Mouse (Mus musculus) intestine, postnatal 0 days (tissue): Measurements from ENCODE around the gene Vgll4. TPM values are rescaled to one million over a fixed set of nuclear protein-coding genes. Genes with fewer than 3 reads are reported as not detected.
A peak's percentile ranks its signal among the peaks of the same experiment; 100 is the strongest.

ENCODE experiments used
- ATAC-seq: fragments of 200-750 bp; cut with Nextera tagmentation; 2 replicates; pipeline ENCODE4 v1.8.0; 2017; ENCODE audit warnings: mild to moderate bottlenecking, moderate TSS enrichment, moderate library complexity
- H3K27ac ChIP-seq: fragments of 300-500 bp; sonication (generic); 2 replicates; pipeline ENCODE4 v1.5.1; 2014; ENCODE audit warnings: mild to moderate bottlenecking, low read depth, low read length, moderate library complexity
- H3K27me3 ChIP-seq: fragments of 300-500 bp; sonication (generic); replicated peaks from 2 replicates; pipeline ENCODE4 v1.6.1; 2014; ENCODE audit warnings: low read length, mixed read lengths; ENCODE audit not compliant: control insufficient read depth, insufficient read depth
- H3K36me3 ChIP-seq: fragments of 300-500 bp; sonication (generic); 2 replicates; pipeline ENCODE4 v1.6.1; 2014; ENCODE audit warnings: mild to moderate bottlenecking, moderate library complexity; ENCODE audit not compliant: control insufficient read depth, insufficient read depth
- H3K4me1 ChIP-seq: fragments of 300-500 bp; sonication (generic); replicated peaks from 2 replicates; pipeline ENCODE4 v1.6.1; 2014; ENCODE audit warnings: antibody characterized with exemption, low read length, mixed read lengths; ENCODE audit not compliant: control insufficient read depth, insufficient read depth
- H3K4me2 ChIP-seq: fragments of 300-500 bp; sonication (generic); replicated peaks from 2 replicates; pipeline ENCODE4 v1.6.1; 2014; ENCODE audit warnings: low read depth, mild to moderate bottlenecking, moderate library complexity
- H3K4me3 ChIP-seq: fragments of 300-500 bp; sonication (generic); 2 replicates; pipeline ENCODE4 v1.5.1; 2014; ENCODE audit warnings: low read depth, low read length
- H3K9ac ChIP-seq: fragments of 300-500 bp; sonication (generic); 2 replicates; pipeline ENCODE4 v1.6.1; 2014; ENCODE audit warnings: mild to moderate bottlenecking, low read depth, low read length
- H3K9me3 ChIP-seq: fragments of 300-500 bp; sonication (generic); 2 replicates; pipeline ENCODE4 v1.6.1; 2016; ENCODE audit warnings: mixed run types; ENCODE audit not compliant: control insufficient read depth
- CTCF ChIP-seq: sonication (generic); IDR thresholded peaks from 2 replicates; pipeline ENCODE4 v1.5.1; 2016; ENCODE audit warnings: low read depth, mild to moderate bottlenecking, control low read depth, antibody characterized with exemption, moderate library complexity
- WGBS: fragments of 180-500 bp; shearing (Covaris S2); extraction: QIAGEN DNeasy Blood & Tissue Kit; methylation state at CpG from one replicate; pipeline ENCODE4 v1.1.7; 2014; 5-methylcytosine and 5-hydroxymethylcytosine counted together
- polyA plus RNA-seq: library from polyadenylated mRNA; unstranded; fragments of >200 nt; fragmentation: Nextera tagmentation; extraction: Ambion mirVana; gene quantifications from 2 replicates; pipeline ENCODE4 v1.2.1, GENCODE M21; 2015

Gene Vgll4
- polyA plus RNA-seq, 1 experiment from 2014 or later, result 31.1 TPM

DNA sequence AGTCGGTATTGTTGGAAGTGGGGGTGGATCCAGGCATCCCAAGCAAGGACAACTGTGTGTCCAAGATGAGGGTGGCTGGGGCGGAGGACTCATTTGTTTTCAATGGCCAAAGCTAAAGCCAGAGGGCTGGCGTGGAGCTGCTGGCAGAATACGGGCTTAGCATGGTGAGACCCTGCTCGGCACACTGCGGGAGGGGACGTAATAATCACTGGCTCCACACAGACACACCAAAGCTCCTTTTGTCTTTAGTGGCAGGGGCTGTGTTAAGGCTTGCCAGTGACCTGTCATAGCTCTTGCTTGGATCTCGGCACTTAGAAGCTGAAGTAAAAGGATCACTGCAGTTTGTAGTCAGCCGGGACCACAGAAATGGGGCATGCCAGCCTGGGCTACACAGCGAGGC lies 69.6 kb downstream of the Vgll4 start:
- peaks cover 3% of the 10 kb centered on the region; the same call in 1 of the 2 replicates for H3K4me1 ChIP-seq
- WGBS, result 66% methylated on average over 10 of the region's 10 CpGs
- H3K9me3 ChIP-seq, result no peaks in the 10 kb centered on the region
- no peaks in the 10 kb centered on the region; the same call in 1 of the 2 replicates for H3K36me3 ChIP-seq
- H3K9ac ChIP-seq, result no peak overlapping the region
- no peak overlapping the region for H3K4me2 ChIP-seq
- H3K4me3 ChIP-seq, result no peak overlapping the region
- no peak for ATAC-seq
- TF ChIP-seq CTCF, result no peak
- H3K27ac ChIP-seq, result no peak overlapping the region; the same call in 1 of the 2 replicates
- H3K27me3 ChIP-seq, result no peaks in the 10 kb centered on the region

- ATAC-seq, result no peak
- TF ChIP-seq CTCF, result no peak
- Histone ChIP-seq H3K4me3 (no peak overlapping the region), H3K9ac (no peak overlapping the region), H3K9me3 (no peaks in the 10 kb centered on the region), H3K27ac (no peak overlapping the region; the same call in 1 of the 2 replicates), H3K27me3 (no peaks in the 10 kb centered on the region), H3K4me1 (peaks cover 3% of the 10 kb centered on the region; the same call in 1 of the 2 replicates), H3K36me3 (no peaks in the 10 kb centered on the region), H3K4me2 (no peak overlapping the region)
- 53% methylated on average over 7 of the region's 7 CpGs for WGBS
Measured at GRCm38 (mm10) chr6:114899652-114900051, 70.1 kb downstream of the Vgll4 start.

- no peak overlapping the region for H3K4me2 ChIP-seq
- no peak overlapping the region for H3K9ac ChIP-seq
- 91% methylated on average over 4 of the region's 4 CpGs for WGBS
- H3K36me3 ChIP-seq, result no peaks in the 10 kb centered on the region
- no peak overlapping the region for H3K27ac ChIP-seq
- peaks cover 7% of the 10 kb centered on the region; the same call in 1 of the 2 replicates for H3K4me1 ChIP-seq
- no peaks in the 10 kb centered on the region for H3K27me3 ChIP-seq
- no peaks in the 10 kb centered on the region for H3K9me3 ChIP-seq
- no peak for ATAC-seq
- TF ChIP-seq CTCF, result no peak
- H3K4me3 ChIP-seq, result no peak overlapping the region
Measured at GRCm38 (mm10) chr6:114898949-114899348, 70.8 kb downstream of the Vgll4 start.

DNA sequence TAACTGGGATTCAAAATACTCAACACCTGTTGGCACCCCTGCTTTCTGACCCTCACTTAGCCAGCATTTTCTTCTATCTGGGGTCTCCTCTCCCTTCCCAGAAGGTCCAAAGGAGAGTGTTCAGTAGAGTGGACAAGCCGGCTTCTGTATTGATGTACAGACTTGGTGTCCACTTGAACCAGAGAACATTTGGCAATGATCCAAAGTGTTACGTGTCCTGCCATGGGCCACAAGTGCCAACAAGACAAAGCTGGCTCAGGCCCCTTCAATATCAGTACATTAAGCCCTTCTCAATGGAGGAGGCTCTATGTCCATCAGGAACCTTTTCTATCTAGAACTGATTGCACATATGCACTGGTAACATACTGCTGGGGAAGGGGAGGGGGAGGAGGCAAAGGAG lies 73.5 kb downstream of the Vgll4 start:
- H3K9me3 ChIP-seq, result no peaks in the 10 kb centered on the region
- TF ChIP-seq CTCF, result no peak
- ATAC-seq, result no peak
- no peak overlapping the region for H3K9ac ChIP-seq
- H3K27ac ChIP-seq, result no peak overlapping the region
- 67% methylated on average over 2 of the region's 2 CpGs for WGBS
- H3K4me1 ChIP-seq, result peaks cover 4% of the 10 kb centered on the region; the same call in 1 of the 2 replicates
- H3K4me2 ChIP-seq, result no peak overlapping the region
- H3K27me3 ChIP-seq, result no peaks in the 10 kb centered on the region
- no peaks in the 10 kb centered on the region for H3K36me3 ChIP-seq
- H3K4me3 ChIP-seq, result no peak overlapping the region

GRCm38 (mm10) chr6:114895191-114895590 lies 74.6 kb downstream of the Vgll4 start:
- no peak overlapping the region for H3K9ac ChIP-seq
- no peak overlapping the region for H3K4me3 ChIP-seq
- H3K4me2 ChIP-seq, result no peak overlapping the region
- H3K36me3 ChIP-seq, result 0 out of 2 replicates have a peak, but pooled peaks cover 4% of the 10 kb centered on the region
- ATAC-seq, result no peak
- H3K9me3 ChIP-seq, result no peaks in the 10 kb centered on the region
- no peaks in the 10 kb centered on the region for H3K27me3 ChIP-seq
- WGBS, result 93% methylated on average over 7 of the region's 7 CpGs
- no peak overlapping the region for H3K27ac ChIP-seq
- H3K4me1 ChIP-seq, result 0 out of 2 replicates have a peak, but pooled peaks cover 4% of the 10 kb centered on the region
- TF ChIP-seq CTCF, result no peak

DNA sequence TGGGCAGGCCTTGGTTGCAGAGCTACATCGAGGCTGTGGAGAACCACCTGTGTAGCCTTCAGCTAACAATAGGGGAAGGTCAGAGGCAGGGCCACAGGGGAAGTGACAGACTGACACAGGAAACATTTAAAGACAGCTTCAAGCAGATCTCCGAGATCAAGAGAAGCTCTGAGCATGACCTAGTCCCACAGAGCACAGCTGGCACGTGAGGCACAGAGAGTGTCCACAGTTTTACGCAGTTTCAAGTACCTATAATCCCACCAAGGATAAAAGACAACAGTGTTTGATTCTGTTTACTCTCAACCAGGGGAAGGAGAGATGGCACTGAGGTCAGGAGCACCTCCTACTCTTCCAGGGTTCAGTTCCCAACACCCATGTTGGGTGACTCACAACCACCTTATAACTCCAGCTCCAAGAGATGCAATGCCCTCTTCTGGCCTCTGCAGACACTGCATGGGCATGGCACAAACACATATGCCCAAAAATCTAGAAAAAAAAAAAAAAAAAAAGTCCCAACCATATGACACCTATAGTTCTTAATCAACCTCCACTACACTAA lies 75.2 kb downstream of the Vgll4 start:
- Histone ChIP-seq H3K27me3 (no peaks in the 10 kb centered on the region), H3K9me3 (no peaks in the 10 kb centered on the region), H3K4me2 (no peak overlapping the region), H3K36me3 (0 out of 2 replicates have a peak, but pooled peaks cover 5% of the 10 kb centered on the region), H3K4me3 (no peak overlapping the region), H3K9ac (no peak overlapping the region), H3K4me1 (0 out of 2 replicates have a peak, but pooled peaks cover 4% of the 10 kb centered on the region), H3K27ac (no peak overlapping the region)
- peak; percentile 49 for TF ChIP-seq CTCF
- no peak for ATAC-seq
- 62% methylated on average over 4 of the region's 4 CpGs for WGBS
